Comparison of ENCODE assay signal across 8 mouse cellular contexts in genomic region chr2:60800921-60801558, GRCm38 (mm10).
DNase-seq lines count a peak whose midpoint lies in the region; ATAC-seq and TF ChIP-seq lines count a peak whose summit lies in the region.

No protein-coding gene starts in this region.

- H3K79me2 ChIP-seq in heart, adult 2 months (replicated peaks; ENCODE audit: control insufficient read depth, insufficient read depth, low read length), result peaks cover 3% of the 10 kb centered on the region

- H3K9me3 ChIP-seq in heart, postnatal 0 days (replicated peaks; ENCODE audit: control insufficient read depth, low read length), result no peaks in the 10 kb centered on the region
- no peaks in the 10 kb centered on the region for H3K9me3 ChIP-seq in embryonic facial prominence, embryonic 11.5 days (replicated peaks; ENCODE audit: control insufficient read depth, low read length)
- H3K9me3 ChIP-seq in intestine, embryonic 16.5 days (ENCODE audit: control insufficient read depth, low read length), result no peaks in the 10 kb centered on the region
- no peaks in the 10 kb centered on the region for H3K9me3 ChIP-seq in neural tube, embryonic 14.5 days (ENCODE audit: control insufficient read depth, low read length)

- DNase-seq in heart, postnatal 0 days (ENCODE audit: low spot score), result no peak
- no peak for DNase-seq in heart, adult 2 months
- no peak for DNase-seq in embryonic facial prominence, embryonic 11.5 days (ENCODE audit: low spot score)
- no peak for DNase-seq in layer of hippocampus, adult 9-11 months
- DNase-seq in right cerebral cortex, postnatal 36 days (ENCODE audit: low spot score in 2 of 2), result no peak
- no peak for DNase-seq in adrenal gland, adult 8-10 months

- no peak for TF ChIP-seq POLR2A in heart, adult 2 months (IDR thresholded peaks at IDR 0.05; ENCODE audit: insufficient read depth, low read depth, low read length)

- 61% methylated on average over 15 of the region's 15 CpGs for WGBS in heart, postnatal 0 days
- WGBS in heart, adult 2 months, result 58% methylated on average over 15 of the region's 15 CpGs
- WGBS in embryonic facial prominence, embryonic 11.5 days, result 19% methylated on average over 15 of the region's 15 CpGs
- 31% methylated on average over 15 of the region's 15 CpGs for WGBS in intestine, embryonic 16.5 days
- WGBS in neural tube, embryonic 14.5 days, result 40% methylated on average over 15 of the region's 15 CpGs

- H3K36me3 ChIP-seq in heart, postnatal 0 days (replicated peaks; ENCODE audit: control insufficient read depth, insufficient read depth, low read length), result peaks cover 17% of the 10 kb centered on the region; the same call in 1 of the 2 replicates
- peaks cover 21% of the 10 kb centered on the region for H3K36me3 ChIP-seq in heart, adult 2 months (ENCODE audit: control insufficient read depth, insufficient read depth, low read length)
- H3K36me3 ChIP-seq in embryonic facial prominence, embryonic 11.5 days (replicated peaks; ENCODE audit: control insufficient read depth, insufficient read depth, low read depth, low read length), result no peaks in the 10 kb centered on the region
- no peaks in the 10 kb centered on the region; the same call in 1 of the 2 replicates for H3K36me3 ChIP-seq in intestine, embryonic 16.5 days (ENCODE audit: control insufficient read depth, insufficient read depth, low read length)
- H3K36me3 ChIP-seq in neural tube, embryonic 14.5 days (ENCODE audit: control insufficient read depth, insufficient read depth, low read length), result no peaks in the 10 kb centered on the region

- intact Hi-C loops in heart, adult 2 months (cut with DNase I), result loop anchor here (5.0 kb wide), 1 partner anchor 101 kb away; no protein-coding TSS in a partner anchor

- H3K4me1 ChIP-seq in heart, postnatal 0 days (ENCODE audit: control insufficient read depth, insufficient read depth), result peaks cover 5% of the 10 kb centered on the region; the same call in 1 of the 2 replicates
- H3K4me1 ChIP-seq in heart, adult 2 months (ENCODE audit: control insufficient read depth, insufficient read depth, low read length), result peaks cover 18% of the 10 kb centered on the region
- peaks cover 6% of the 10 kb centered on the region for H3K4me1 ChIP-seq in embryonic facial prominence, embryonic 11.5 days (ENCODE audit: control insufficient read depth, insufficient read depth, low read length)
- peaks cover 7% of the 10 kb centered on the region; the same call in 1 of the 2 replicates for H3K4me1 ChIP-seq in intestine, embryonic 16.5 days (ENCODE audit: control insufficient read depth, insufficient read depth, low read length)
- H3K4me1 ChIP-seq in neural tube, embryonic 14.5 days (ENCODE audit: control insufficient read depth, insufficient read depth, low read length), result peaks cover 20% of the 10 kb centered on the region

- H3K4me3 ChIP-seq in heart, postnatal 0 days (ENCODE audit: low read depth, low read length), result peak overlapping the region; percentile 10; the same call in 1 of the 2 replicates
- no peak overlapping the region for H3K4me3 ChIP-seq in heart, adult 2 months
- H3K4me3 ChIP-seq in embryonic facial prominence, embryonic 11.5 days (ENCODE audit: low read depth, low read length), result no peak overlapping the region
- peak overlapping the region; percentile 27 for H3K4me3 ChIP-seq in intestine, embryonic 16.5 days (ENCODE audit: low read length)
- H3K4me3 ChIP-seq in neural tube, embryonic 14.5 days (ENCODE audit: low read depth, low read length), result no peak overlapping the region

- H3K9ac ChIP-seq in heart, postnatal 0 days (replicated peaks; ENCODE audit: low read depth, low read length), result no peak overlapping the region
- no peak overlapping the region for H3K9ac ChIP-seq in heart, adult 2 months (ENCODE audit: low read depth, low read length)
- H3K9ac ChIP-seq in embryonic facial prominence, embryonic 11.5 days (replicated peaks; ENCODE audit: low read length), result no peak overlapping the region
- H3K9ac ChIP-seq in intestine, embryonic 16.5 days (ENCODE audit: low read depth, low read length), result peak overlapping the region; percentile 12; the same call in 1 of the 2 replicates
- no peak overlapping the region for H3K9ac ChIP-seq in neural tube, embryonic 14.5 days (replicated peaks; ENCODE audit: low read depth, low read length)

- H3K27me3 ChIP-seq in heart, postnatal 0 days (ENCODE audit: control insufficient read depth, insufficient read depth, low read length), result no peaks in the 10 kb centered on the region
- H3K27me3 ChIP-seq in heart, adult 2 months (ENCODE audit: control insufficient read depth, insufficient read depth, low read length), result no peaks in the 10 kb centered on the region
- no peaks in the 10 kb centered on the region for H3K27me3 ChIP-seq in embryonic facial prominence, embryonic 11.5 days (ENCODE audit: control insufficient read depth, insufficient read depth, low read length)
- H3K27me3 ChIP-seq in intestine, embryonic 16.5 days (replicated peaks; ENCODE audit: control insufficient read depth, insufficient read depth, low read length), result no peaks in the 10 kb centered on the region
- no peaks in the 10 kb centered on the region for H3K27me3 ChIP-seq in neural tube, embryonic 14.5 days (ENCODE audit: control insufficient read depth, insufficient read depth, low read length)

- no peak for TF ChIP-seq CTCF in heart, postnatal 0 days (IDR thresholded peaks at IDR 0.05; ENCODE audit: low read depth)
- no peak for TF ChIP-seq CTCF in heart, adult 2 months (IDR thresholded peaks at IDR 0.05)

- no peak for TF ChIP-seq EP300 in heart, postnatal 0 days (IDR thresholded peaks at IDR 0.05; ENCODE audit: low read depth)
- TF ChIP-seq EP300 in heart, adult 2 months (IDR thresholded peaks at IDR 0.05; ENCODE audit: insufficient read depth, low read depth, low read length), result no peak

- peak overlapping the region; percentile 27; the same call in 1 of the 2 replicates for H3K4me2 ChIP-seq in heart, postnatal 0 days (ENCODE audit: low read depth, low read length)
- peak overlapping the region; percentile 21 for H3K4me2 ChIP-seq in embryonic facial prominence, embryonic 11.5 days (ENCODE audit: low read depth, low read length)
- H3K4me2 ChIP-seq in intestine, embryonic 16.5 days (ENCODE audit: low read depth, low read length), result peak overlapping the region; percentile 42
- H3K4me2 ChIP-seq in neural tube, embryonic 14.5 days (ENCODE audit: low read depth, low read length), result no peak overlapping the region

- no peak for ATAC-seq in heart, postnatal 0 days (ENCODE audit: insufficient read depth, low read depth)
- ATAC-seq in embryonic facial prominence, embryonic 11.5 days (replicated peaks; ENCODE audit: insufficient number of reproducible peaks, low FRiP score, low TSS enrichment, low read depth), result no peak
- ATAC-seq in intestine, embryonic 16.5 days, result peak; percentile 76
- 0 out of 2 replicates have a peak, but pooled peaks have one; percentile 32 for ATAC-seq in neural tube, embryonic 14.5 days (ENCODE audit: low read depth)

- H3K27ac ChIP-seq in heart, postnatal 0 days (ENCODE audit: low read depth), result peak overlapping the region; percentile 27; the same call in 1 of the 2 replicates
- H3K27ac ChIP-seq in heart, adult 2 months, result no peak overlapping the region
- H3K27ac ChIP-seq in embryonic facial prominence, embryonic 11.5 days (replicated peaks; ENCODE audit: low read depth, low read length), result 0 out of 2 replicates have a peak overlapping the region, but pooled peaks have one; percentile 20
- H3K27ac ChIP-seq in intestine, embryonic 16.5 days (ENCODE audit: low read length), result no peak overlapping the region
- no peak overlapping the region for H3K27ac ChIP-seq in neural tube, embryonic 14.5 days (ENCODE audit: low read depth, low read length)

Comparison
In these comparisons a context has a peak if more than half of its experiments do, and no peak if none do; other contexts are left out.
1. H3K27ac ChIP-seq: peak in heart, postnatal 0 days (single experiment) and embryonic facial prominence, embryonic 11.5 days (single experiment); none in heart, adult 2 months (single experiment), intestine, embryonic 16.5 days (single experiment) and neural tube, embryonic 14.5 days (single experiment).
2. H3K4me3 ChIP-seq: peak in heart, postnatal 0 days (single experiment) and intestine, embryonic 16.5 days (single experiment); none in heart, adult 2 months (single experiment), embryonic facial prominence, embryonic 11.5 days (single experiment) and neural tube, embryonic 14.5 days (single experiment).
3. ATAC-seq: peak in intestine, embryonic 16.5 days (single experiment) and neural tube, embryonic 14.5 days (single experiment); none in heart, postnatal 0 days (single experiment) and embryonic facial prominence, embryonic 11.5 days (single experiment).